Mouse (Mus musculus) cerebellum, postnatal 25 days (tissue): ENCODE data around the gene Cfc1.

Experiments used
- DNase-seq, 2 experiments: peaks; one replicate each; pipeline ENCODE4 v3.0.0; 2021; ENCODE audit warnings: mixed read lengths in 2 of 2

The Cfc1 gene

GRCm38 (mm10) chr1:34554275-34554674, 18.8 kb downstream of the Cfc1 start:
- no peak for DNase-seq

GRCm38 (mm10) chr1:34560843-34561242, 25.4 kb downstream of the Cfc1 start, which contains the start of gene Prss40:
Prss40 (minus strand) TSS chr1:34560943.
- no peak for DNase-seq

DNA sequence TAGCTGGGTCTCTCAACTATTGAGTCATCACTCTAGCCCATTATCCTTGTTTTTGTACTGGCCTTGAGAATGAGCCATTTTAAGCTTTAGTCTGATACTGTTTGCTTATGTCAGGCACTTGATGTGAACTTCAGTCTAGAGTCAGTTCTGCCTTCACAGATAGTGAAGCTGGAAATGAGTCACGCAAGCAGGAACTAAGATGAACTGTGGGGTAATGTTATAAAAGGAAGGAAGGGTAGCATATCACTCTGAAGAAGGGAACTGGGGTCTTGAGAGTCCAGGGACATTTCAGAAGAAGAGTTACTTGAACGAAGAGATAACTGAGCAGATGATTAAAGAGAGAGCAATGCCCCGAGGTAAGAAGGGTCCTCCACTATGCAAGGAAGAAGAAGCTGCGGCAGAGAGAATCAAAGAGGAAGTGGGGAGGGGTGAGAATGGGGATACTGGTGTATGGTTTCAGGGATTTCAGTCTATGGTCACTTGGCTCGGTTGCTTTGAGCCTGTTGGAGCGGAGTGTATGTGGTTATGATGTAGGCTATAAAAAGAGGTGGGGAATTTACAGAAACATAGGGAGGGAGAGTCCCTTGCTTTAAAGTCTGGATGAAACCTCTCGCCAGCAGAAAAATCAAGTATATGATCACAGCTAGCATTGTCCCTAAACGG, 29.1 kb downstream of the Cfc1 start:
- no peak for DNase-seq

DNA sequence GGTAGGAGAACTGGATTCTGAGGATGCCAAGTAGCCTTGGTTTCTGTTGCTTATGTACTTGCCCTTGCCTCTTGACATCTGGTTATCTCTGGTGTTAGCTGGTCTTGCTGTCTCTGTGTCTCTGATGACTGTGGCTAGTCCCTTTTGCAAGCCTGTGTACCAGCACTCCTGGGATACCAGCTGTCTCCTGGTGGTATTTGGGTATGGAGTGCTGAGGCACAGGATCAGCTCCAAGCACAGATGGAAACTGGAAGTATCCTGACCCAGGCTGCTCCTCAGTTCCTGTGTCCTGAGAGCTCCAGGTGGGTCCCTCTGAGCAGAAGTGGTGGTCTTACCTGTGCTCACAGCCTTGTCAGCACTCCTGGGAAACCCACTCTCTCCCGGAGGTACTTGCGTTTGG, 32.7 kb downstream of the Cfc1 start:
- DNase-seq: no peak

- no peak for DNase-seq
Observed at GRCm38 (mm10) chr1:34569876-34570275, 34.4 kb downstream of the Cfc1 start.

DNA sequence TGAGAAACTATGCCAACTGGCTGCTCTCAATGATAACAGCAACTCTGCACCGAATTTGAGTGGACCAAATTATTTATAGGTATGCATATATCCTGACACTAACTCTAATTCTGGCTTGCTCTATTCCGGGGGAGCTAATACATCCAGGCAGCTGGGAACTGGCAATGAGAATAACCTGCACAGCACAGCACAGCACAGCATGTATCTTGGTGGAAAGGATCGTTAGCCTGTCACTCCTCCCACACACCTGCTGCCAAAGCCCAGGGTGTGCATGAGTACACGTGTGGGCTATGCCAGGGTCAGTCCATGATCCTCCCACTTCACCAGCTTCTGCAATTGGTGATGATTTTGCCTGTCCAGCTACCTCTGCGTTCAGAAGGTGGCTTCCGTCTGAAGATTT, 36.0 kb downstream of the Cfc1 start:
- DNase-seq: peak; percentile 14 to 25

DNA sequence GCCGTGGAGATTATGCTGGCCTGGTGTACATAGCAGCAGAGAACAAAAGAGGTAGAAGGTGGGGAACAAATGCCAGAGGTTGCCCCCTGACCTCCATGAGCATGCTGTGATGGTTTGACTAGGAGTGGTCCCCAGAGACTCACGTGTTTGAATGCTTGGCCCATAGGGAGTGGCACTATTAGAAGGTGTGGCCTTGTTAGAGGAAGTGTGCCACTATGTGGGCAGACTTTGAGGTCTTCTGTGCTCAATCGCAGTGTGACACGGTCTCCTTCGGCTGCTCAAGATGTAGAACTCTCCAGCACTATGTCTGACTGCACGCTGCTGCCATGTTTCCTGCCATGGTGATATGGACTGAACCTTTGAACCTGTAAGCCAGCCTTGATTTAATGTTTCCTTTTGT, 37.8 kb downstream of the Cfc1 start:
- DNase-seq: no peak

DNA sequence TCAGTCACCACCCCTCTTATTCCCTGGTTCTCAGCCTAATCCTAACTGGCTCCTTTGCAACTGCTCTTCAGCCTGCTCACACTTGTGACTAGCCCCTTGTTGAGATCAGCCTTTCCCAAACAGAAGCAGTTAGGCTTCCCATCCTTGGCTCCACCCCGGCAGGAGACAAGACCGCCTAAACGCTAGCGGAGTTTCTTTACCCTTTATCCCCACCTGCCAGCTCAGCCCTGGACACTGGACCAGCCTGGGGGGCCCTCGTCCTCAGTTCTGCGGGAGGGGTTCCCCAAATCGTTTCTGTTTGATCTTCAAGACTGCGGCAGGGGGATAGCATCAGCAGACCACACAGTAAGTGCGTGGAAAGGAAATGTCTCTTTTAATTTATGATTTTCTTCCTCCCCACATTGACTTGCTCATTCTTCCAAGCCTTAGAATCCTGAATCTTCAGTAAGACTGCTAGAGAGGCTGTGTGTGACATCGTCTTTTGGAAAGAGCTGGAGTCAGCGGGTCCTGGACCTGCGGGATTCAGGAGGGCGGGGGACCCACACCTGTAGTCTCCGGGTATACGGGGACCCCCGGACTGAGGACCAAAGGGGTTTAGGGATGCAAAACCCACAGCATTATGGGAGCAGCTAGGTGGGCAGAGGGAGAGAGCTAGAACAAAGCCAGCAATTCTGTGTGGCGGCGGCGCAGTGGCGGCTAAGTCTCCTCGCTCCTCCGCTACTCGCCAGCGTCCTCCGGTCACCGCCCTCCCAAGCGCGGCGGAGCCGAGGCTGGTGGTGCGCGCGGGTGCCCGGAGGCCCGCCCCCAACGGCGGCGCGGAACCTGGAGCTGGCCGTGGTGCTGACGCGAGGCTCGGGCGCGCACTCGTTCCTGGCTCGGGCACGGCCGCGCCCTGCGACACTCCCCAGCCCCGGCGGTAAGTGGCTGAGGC, 43.7 kb downstream of the Cfc1 start, which contains the start of gene Amer3:
TSS of gene Amer3 (plus strand) at position 807 of the 931 bp plus-strand sequence.
- DNase-seq: peak; percentile 93 to 96

DNA sequence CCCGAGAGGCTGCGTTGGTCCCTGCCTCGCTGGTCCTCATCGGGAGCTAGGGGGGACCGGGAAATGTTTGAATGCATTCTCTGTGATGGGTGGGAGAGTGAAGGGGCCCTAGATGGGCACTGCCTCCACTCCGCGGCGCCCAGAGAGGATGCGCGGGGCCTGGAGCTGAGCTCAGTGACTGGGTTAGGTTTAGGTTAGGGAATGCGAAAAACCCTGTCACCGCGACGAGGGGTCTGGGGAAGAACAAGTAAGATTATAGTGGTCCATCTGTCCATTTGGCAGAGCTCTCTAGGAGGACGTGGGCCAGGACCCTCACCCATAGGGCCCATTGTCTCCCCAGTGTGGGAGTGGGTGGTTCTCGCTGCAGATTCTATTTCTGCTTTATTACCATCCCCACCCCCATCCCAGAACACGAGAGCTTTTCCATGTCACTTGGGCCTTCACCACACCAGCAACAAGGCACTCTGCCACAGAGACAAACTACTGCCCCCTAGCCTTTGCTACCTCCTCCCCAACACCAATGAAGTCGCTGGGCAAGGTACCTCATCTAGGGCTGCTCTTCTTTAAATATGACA, 44.4 kb downstream of the Cfc1 start:
- DNase-seq: peak in 1 of 2 experiments; percentile 70

DNA sequence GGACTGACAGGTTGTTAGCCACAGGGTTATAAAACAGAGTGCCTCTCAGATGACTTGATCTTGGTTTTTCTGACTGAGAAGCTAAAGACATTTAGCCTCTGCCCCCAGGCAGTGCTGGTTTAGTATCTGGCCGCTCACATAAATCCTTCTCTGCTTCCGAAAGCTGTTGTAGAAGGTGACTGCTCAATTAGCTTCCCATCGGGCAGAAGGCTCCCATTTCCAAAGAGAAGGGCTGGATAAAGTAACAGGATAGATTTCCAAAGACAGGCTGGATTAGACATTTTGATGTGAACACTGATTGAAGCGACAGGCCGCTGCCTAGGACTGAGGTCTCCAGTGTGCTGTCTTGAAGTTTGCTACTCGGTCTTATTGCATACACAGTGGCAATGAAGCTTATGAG, 46.8 kb downstream of the Cfc1 start:
- DNase-seq: peak; percentile 20 to 51

DNA sequence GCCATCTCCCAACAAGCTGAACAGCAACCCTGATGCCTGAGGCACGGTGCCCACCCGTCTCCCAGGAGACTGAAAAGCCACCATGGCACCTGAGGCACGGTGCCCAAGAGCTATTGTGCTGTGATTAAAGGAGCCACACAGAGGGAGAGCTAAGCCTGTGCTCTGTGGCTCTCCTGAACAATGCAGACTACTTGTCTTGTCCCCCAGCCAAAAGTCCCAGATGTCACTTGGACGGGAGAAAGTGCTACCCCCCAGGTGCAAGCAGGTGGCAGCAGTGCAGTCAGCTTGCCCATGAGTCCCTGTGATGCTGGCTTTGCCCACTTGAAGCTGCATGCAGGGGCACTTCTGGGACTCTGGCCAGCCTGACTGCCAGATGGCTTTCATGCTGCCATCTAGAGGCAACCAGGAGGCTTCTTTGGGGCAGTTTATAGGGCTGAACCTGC, 48.4 kb downstream of the Cfc1 start:
- peak; percentile 96 to 99 for DNase-seq

GRCm38 (mm10) chr1:34584736-34585135, 49.3 kb downstream of the Cfc1 start:
- DNase-seq: peak; percentile 62 to 69

- DNase-seq: peak; percentile 14 to 27
Observed at GRCm38 (mm10) chr1:34587298-34588096, 52.0 kb downstream of the Cfc1 start.
